Mouse (Mus musculus): ENCODE results near the gene Pkd1l1.

GRCm38 (mm10) chr11:8973166-8973565 lies at the start of gene Pkd1l1:
- no peak for TF ChIP-seq CTCF (IDR thresholded peaks at IDR 0.05; ENCODE audit: control insufficient read depth, insufficient read depth, low read length)
- no peak for TF ChIP-seq POLR2A (IDR thresholded peaks at IDR 0.05; ENCODE audit: borderline replicate concordance, control insufficient read depth, low read depth, low read length)

Measured in bone marrow, adult 2 months (tissue).